Mouse (Mus musculus) MEL (cell line): Measurements from ENCODE around the gene Rbsn. TPM values are rescaled to one million over a fixed set of nuclear protein-coding genes. Genes with fewer than 3 reads are reported as not detected.

Source experiments
- DNase-seq: peaks from one replicate; pipeline ENCODE4 v3.0.0; 2011; ENCODE audit warnings: low read depth, low spot score
- H3K27ac ChIP-seq: 2 replicates; pipeline ENCODE4 v1.5.1; 2012; ENCODE audit warnings: low read depth, mild to moderate bottlenecking, control low read depth, low read length, moderate library complexity; ENCODE audit not compliant: control insufficient read depth
- H3K27me3 ChIP-seq, 2 experiments: fragments of 150-350 bp in 1 of 2; sonication (generic) in 1 of 2; 2 replicates each; pipeline ENCODE4 v1.6.1; 2012; ENCODE audit warnings: low read length in 2 of 2, mild to moderate bottlenecking in 2 of 2, improper control_type of control experiment in 1 of 2, moderate library complexity in 1 of 2; ENCODE audit not compliant: insufficient read depth in 2 of 2, control insufficient read depth in 1 of 2
- H3K36me3 ChIP-seq, 2 experiments: 2 replicates each; pipeline ENCODE4 v1.6.1; 2012 to 2014; ENCODE audit warnings: low read length in 2 of 2, improper control_type of control experiment in 1 of 2, inconsistent platforms in 1 of 2, mild to moderate bottlenecking in 1 of 2; ENCODE audit not compliant: insufficient read depth in 2 of 2, control insufficient read depth in 1 of 2
- H3K4me1 ChIP-seq, 2 experiments: fragments of 150-350 bp in 1 of 2; sonication (generic) in 1 of 2; 2 replicates each; pipeline ENCODE4 v1.6.1; 2012; ENCODE audit warnings: low read length in 2 of 2, improper control_type of control experiment in 1 of 2, mild to moderate bottlenecking in 1 of 2; ENCODE audit not compliant: insufficient read depth in 2 of 2, control insufficient read depth in 1 of 2
- H3K4me3 ChIP-seq, 2 experiments: fragments of 150-350 bp in 1 of 2; sonication (generic) in 1 of 2; 2 replicates each; pipeline ENCODE4 v1.5.1; 2012; ENCODE audit warnings: low read depth in 2 of 2, low read length in 2 of 2, mild to moderate bottlenecking in 2 of 2, moderate library complexity in 2 of 2, control low read depth in 1 of 2, improper control_type of control experiment in 1 of 2; ENCODE audit not compliant: control insufficient read depth in 1 of 2, insufficient read depth in 1 of 2
- H3K79me2 ChIP-seq: 2 replicates; pipeline ENCODE4 v1.6.1; 2012; ENCODE audit warnings: mild to moderate bottlenecking, low read length, moderate library complexity; ENCODE audit not compliant: control insufficient read depth, poor library complexity, insufficient read depth
- H3K9ac ChIP-seq: 2 replicates; pipeline ENCODE4 v1.6.1; 2012; ENCODE audit warnings: low read depth, mild to moderate bottlenecking, control low read depth, low read length, moderate library complexity; ENCODE audit not compliant: control insufficient read depth, poor library complexity, severe bottlenecking
- H3K9me3 ChIP-seq: fragments of 150-350 bp; sonication (generic); replicated peaks from 2 replicates; pipeline ENCODE4 v1.6.1; 2012; ENCODE audit warnings: mild to moderate bottlenecking, low read length, improper control_type of control experiment, moderate library complexity; ENCODE audit not compliant: insufficient read depth
- CHD1 ChIP-seq: IDR thresholded peaks from 2 replicates; pipeline ENCODE4 v1.6.1; 2012; ENCODE audit warnings: low read depth, mild to moderate bottlenecking, inconsistent platforms, low read length, improper control_type of control experiment
- CTCF ChIP-seq, 3 experiments: IDR thresholded peaks in 2 of 3; conservative IDR thresholded peaks in 1 of 3; 2 replicates each; pipeline ENCODE4 v1.5.1; 2011 to 2012; ENCODE audit warnings: low read length in 3 of 3, low read depth in 2 of 3, mild to moderate bottlenecking in 2 of 3, improper control_type of control experiment in 1 of 3, inconsistent platforms in 1 of 3, mixed read lengths in 1 of 3, moderate library complexity in 1 of 3; ENCODE audit not compliant: control insufficient read depth in 1 of 3, insufficient read depth in 1 of 3, poor library complexity in 1 of 3, severe bottlenecking in 1 of 3
- ELF1 ChIP-seq: IDR thresholded peaks from 2 replicates; pipeline ENCODE4 v1.6.1; 2014; ENCODE audit warnings: low read depth, mild to moderate bottlenecking, inconsistent platforms, low read length, improper control_type of control experiment, moderate library complexity
- EP300 ChIP-seq, 2 experiments: IDR thresholded peaks; 2 replicates each; pipeline ENCODE4 v1.6.1; 2011; ENCODE audit warnings: improper control_type of control experiment in 2 of 2, low read length in 2 of 2, low read depth in 1 of 2, mild to moderate bottlenecking in 1 of 2
- ETS1 ChIP-seq: IDR thresholded peaks from 2 replicates; pipeline ENCODE4 v1.6.1; 2012; ENCODE audit warnings: low read depth, mild to moderate bottlenecking, inconsistent platforms, low read length, improper control_type of control experiment, moderate library complexity
- GABPA ChIP-seq: IDR thresholded peaks from 2 replicates; pipeline ENCODE4 v1.6.1; 2012; ENCODE audit warnings: low read depth, mild to moderate bottlenecking, inconsistent platforms, low read length, improper control_type of control experiment, moderate library complexity
- GATA1 ChIP-seq: IDR thresholded peaks from 2 replicates; pipeline ENCODE4 v1.6.1; 2011; ENCODE audit warnings: low read depth, low read length, improper control_type of control experiment
- HCFC1 ChIP-seq: IDR thresholded peaks from 2 replicates; pipeline ENCODE4 v1.6.1; 2012; ENCODE audit warnings: low read depth, mild to moderate bottlenecking, inconsistent platforms, low read length, improper control_type of control experiment, moderate library complexity
- JUND ChIP-seq: IDR thresholded peaks from 2 replicates; pipeline ENCODE4 v1.6.1; 2011; ENCODE audit warnings: low read depth, mild to moderate bottlenecking, improper control_type of control experiment, low read length
- KAT2A ChIP-seq: conservative IDR thresholded peaks from 2 replicates; pipeline ENCODE4 v1.6.1; 2012; ENCODE audit warnings: low read depth, low read length, improper control_type of control experiment, inconsistent platforms
- MAX ChIP-seq: IDR thresholded peaks from 2 replicates; pipeline ENCODE4 v1.6.1; 2011; ENCODE audit warnings: low read length, improper control_type of control experiment
- MEF2A ChIP-seq: IDR thresholded peaks from 2 replicates; pipeline ENCODE4 v1.6.1; 2014; ENCODE audit warnings: low read depth, mild to moderate bottlenecking, inconsistent platforms, low read length, improper control_type of control experiment; ENCODE audit not compliant: poor library complexity, insufficient replicate concordance, severe bottlenecking; ENCODE audit errors: extremely low read depth
- MXI1 ChIP-seq: IDR thresholded peaks from 2 replicates; pipeline ENCODE4 v1.6.1; 2011; ENCODE audit warnings: mild to moderate bottlenecking, low read depth, low read length, improper control_type of control experiment
- MYC ChIP-seq: IDR thresholded peaks from 2 replicates; pipeline ENCODE4 v1.6.1; 2011; ENCODE audit warnings: low read depth, mild to moderate bottlenecking, low read length, improper control_type of control experiment, moderate library complexity
- NELFE ChIP-seq: IDR thresholded peaks from 2 replicates; pipeline ENCODE4 v1.6.1; 2011; ENCODE audit warnings: low read depth, low read length, improper control_type of control experiment
- NRF1 ChIP-seq: IDR thresholded peaks from 2 replicates; pipeline ENCODE4 v1.6.1; 2014; ENCODE audit warnings: low read depth, mild to moderate bottlenecking, inconsistent platforms, low read length, improper control_type of control experiment, moderate library complexity; ENCODE audit not compliant: poor library complexity, insufficient read depth, severe bottlenecking
- POLR2A ChIP-seq, 2 experiments: IDR thresholded peaks; 2 replicates each; pipeline ENCODE4 v1.6.1; 2011 to 2012; ENCODE audit warnings: low read length in 2 of 2, mild to moderate bottlenecking in 2 of 2, control low read depth in 1 of 2, improper control_type of control experiment in 1 of 2, low read depth in 1 of 2, moderate library complexity in 1 of 2; ENCODE audit not compliant: control insufficient read depth in 1 of 2, insufficient read depth in 1 of 2, poor library complexity in 1 of 2
- POLR2AphosphoS5 ChIP-seq: IDR thresholded peaks from 2 replicates; pipeline ENCODE4 v1.6.1; 2012; ENCODE audit warnings: low read depth, borderline replicate concordance, mild to moderate bottlenecking, inconsistent platforms, low read length, moderate library complexity, mixed read lengths
- RAD21 ChIP-seq: IDR thresholded peaks from 2 replicates; pipeline ENCODE4 v1.6.1; 2011; ENCODE audit warnings: mild to moderate bottlenecking, low read depth, low read length, improper control_type of control experiment
- RCOR1 ChIP-seq: IDR thresholded peaks from 2 replicates; pipeline ENCODE4 v1.6.1; 2012; ENCODE audit warnings: low read depth, mild to moderate bottlenecking, inconsistent platforms, low read length, improper control_type of control experiment
- SIN3A ChIP-seq: IDR thresholded peaks from 2 replicates; pipeline ENCODE4 v1.6.1; 2012; ENCODE audit warnings: low read length, improper control_type of control experiment, inconsistent platforms
- SMC3 ChIP-seq: IDR thresholded peaks from 2 replicates; pipeline ENCODE4 v1.6.1; 2011; ENCODE audit warnings: low read depth, low read length, improper control_type of control experiment
- TBP ChIP-seq: IDR thresholded peaks from 2 replicates; pipeline ENCODE4 v1.8.0; 2011; ENCODE audit warnings: low read depth, low read length, improper control_type of control experiment
- TCF12 ChIP-seq: IDR thresholded peaks from 2 replicates; pipeline ENCODE4 v1.6.1; 2014; ENCODE audit warnings: low read depth, mild to moderate bottlenecking, inconsistent platforms, low read length, improper control_type of control experiment, moderate library complexity
- UBTF ChIP-seq: IDR thresholded peaks from 2 replicates; pipeline ENCODE4 v1.6.1; 2012; ENCODE audit warnings: low read depth, mild to moderate bottlenecking, inconsistent platforms, low read length, improper control_type of control experiment, moderate library complexity, borderline replicate concordance; ENCODE audit not compliant: insufficient read depth
- USF1 ChIP-seq: IDR thresholded peaks from 2 replicates; pipeline ENCODE4 v1.6.1; 2014; ENCODE audit warnings: low read depth, mild to moderate bottlenecking, inconsistent platforms, low read length, improper control_type of control experiment, moderate library complexity
- ZC3H11A ChIP-seq: IDR thresholded peaks from 2 replicates; pipeline ENCODE4 v1.6.1; 2012; ENCODE audit warnings: low read depth, mild to moderate bottlenecking, inconsistent platforms, low read length, improper control_type of control experiment
- ZMIZ1 ChIP-seq: IDR thresholded peaks from 2 replicates; pipeline ENCODE4 v1.6.1; 2012; ENCODE audit warnings: low read depth, mild to moderate bottlenecking, inconsistent platforms, low read length, improper control_type of control experiment, moderate library complexity
- ZNF384 ChIP-seq: IDR thresholded peaks from 2 replicates; pipeline ENCODE4 v1.6.1; 2012; ENCODE audit warnings: low read depth, mild to moderate bottlenecking, inconsistent platforms, low read length, improper control_type of control experiment
- polyA plus RNA-seq, 2 experiments: library from polyadenylated mRNA; stranded (reverse) in 1 of 2; unstranded in 1 of 2; fragments of >175 nt in 1 of 2; fragments of >200 nt in 1 of 2; gene quantifications; 2 replicates each; pipeline versions ENCODE4 v1.2.1 to v1.2.4; 2012; ENCODE audit warnings: low replicate concordance in 2 of 2, low read depth in 1 of 2; ENCODE audit not compliant: insufficient read length in 2 of 2, insufficient read depth in 1 of 2, missing spikeins in 1 of 2
- total RNA-seq: library from RNA; depleted of rRNA; stranded (reverse); fragments of 300-350 nt; gene quantifications from 2 replicates; pipeline ENCODE4 v1.2.3, GENCODE M21; 2012

The Rbsn gene
- total and polyA plus RNA-seq, 3 experiments, result 16.1 to 16.3 TPM; not detected in 1

DNA sequence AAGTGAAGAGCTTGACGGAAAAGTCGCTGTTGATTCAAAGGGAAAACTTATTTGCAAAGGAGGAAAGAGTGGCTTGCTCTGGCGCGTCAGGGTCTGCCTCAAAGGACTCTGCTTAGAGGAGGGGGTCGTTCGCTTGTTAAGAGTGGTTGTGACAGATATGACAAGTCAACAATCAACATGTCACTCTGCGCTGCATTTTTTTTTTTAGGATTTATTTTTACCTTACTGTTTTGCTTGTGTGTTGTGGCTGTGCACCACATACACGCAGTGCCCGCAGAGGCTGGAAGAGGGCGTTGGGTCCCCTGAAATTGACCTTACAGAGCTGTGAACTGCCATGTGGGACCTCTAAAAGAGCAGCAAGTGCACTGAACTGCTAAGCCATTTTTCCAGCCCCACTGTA lies 30.5 kb downstream of the Rbsn start:
- Histone ChIP-seq H3K9ac (peak overlapping the region; percentile 89), H3K27ac (peak overlapping the region; percentile 60), H3K4me3 (peak overlapping the region; percentile 81 to 96), H3K9me3 (no peaks in the 10 kb centered on the region), H3K36me3 (peaks cover 0 to 32% of the 10 kb centered on the region in 2 experiments; a peak in 3 of 4 replicates), H3K27me3 (no peaks in the 10 kb centered on the region), H3K4me1 (peaks cover 9 to 25% of the 10 kb centered on the region in 2 experiments), H3K79me2 (peaks cover 35% of the 10 kb centered on the region)
- peak; percentile 66 for DNase-seq
- TF ChIP-seq RAD21 (peak; percentile 18), MYC (peak; percentile 22; the same call in 1 of the 2 replicates), ZMIZ1 (no peak), CTCF (IDR thresholded peaks at IDR 0.05 in 2 of 3, conservative IDR thresholded peaks at IDR 0.05 in 1 of 3; ENCODE audit: control insufficient read depth in 1 of 3, insufficient read depth in 1 of 3, low read depth in 2 of 3, low read length in 3 of 3, poor library complexity in 1 of 3, severe bottlenecking in 1 of 3) (peak in 2 of 3 experiments; percentile 28 to 30; a peak in 4 of 6 replicates), SIN3A (0 out of 2 replicates have a peak, but pooled peaks have one; percentile 6), ZNF384 (peak; percentile 9; the same call in 1 of the 2 replicates), GABPA (no peak)

GRCm38 (mm10) chr6:92183621-92184131 lies 31.0 kb downstream of the Rbsn start, which contains the start of gene Mrps25:
Gene Mrps25 (minus strand): TSS chr6:92184033.
- peaks cover 9 to 25% of the 10 kb centered on the region in 2 experiments for H3K4me1 ChIP-seq
- peak; percentile 78 for DNase-seq
- H3K27me3 ChIP-seq, result no peaks in the 10 kb centered on the region
- H3K9ac ChIP-seq, result peak within 1 kb of the TSS; percentile 89
- H3K9me3 ChIP-seq, result no peaks in the 10 kb centered on the region
- peak within 1 kb of the TSS; percentile 81 to 96 for H3K4me3 ChIP-seq
- H3K36me3 ChIP-seq, result peaks cover 0 to 32% of the 10 kb centered on the region in 2 experiments; a peak in 3 of 4 replicates
- H3K79me2 ChIP-seq, result peaks cover 35% of the 10 kb centered on the region
- peak within 1 kb of the TSS; percentile 60 for H3K27ac ChIP-seq
- TF ChIP-seq TCF12 (peak; percentile 47; the same call in 1 of the 2 replicates), ELF1 (0 out of 2 replicates have a peak, but pooled peaks have one; percentile 38), RAD21 (no peak), MEF2A (no peak), SMC3 (no peak), NRF1 (no peak), ZC3H11A (no peak), EP300 (IDR thresholded peaks at IDR 0.05; ENCODE audit: low read depth in 1 of 2, low read length in 2 of 2) (no peak), GABPA (no peak), KAT2A (peak; percentile 95), NELFE (peak; percentile 81), GATA1 (no peak), UBTF (no peak), POLR2A (IDR thresholded peaks at IDR 0.05; ENCODE audit: control insufficient read depth in 1 of 2, insufficient read depth in 1 of 2, low read depth in 1 of 2, low read length in 2 of 2, poor library complexity in 1 of 2) (peak; percentile 91 to 92), USF1 (no peak), ETS1 (no peak), MXI1 (peak; percentile 55), TBP (peak; percentile 62), POLR2AphosphoS5 (no peak), JUND (no peak), RCOR1 (no peak), HCFC1 (peak; percentile 100), CHD1 (no peak), MYC (no peak), MAX (peak; percentile 24; the same call in 1 of the 2 replicates), CTCF (IDR thresholded peaks at IDR 0.05 in 2 of 3, conservative IDR thresholded peaks at IDR 0.05 in 1 of 3; ENCODE audit: control insufficient read depth in 1 of 3, insufficient read depth in 1 of 3, low read depth in 2 of 3, low read length in 3 of 3, poor library complexity in 1 of 3, severe bottlenecking in 1 of 3) (no peak)
